Mouse (Mus musculus): ENCODE measurements at regions not wholly inside any gene's neighbourhood (a gene's known extent, or its start where the extent isn't known, plus 50 kb on each side); places are given as distances from the start of the nearest gene placed in this dataset.

- no peak for TF ChIP-seq CTCF (conservative IDR thresholded peaks at IDR 0.05; ENCODE audit: low read length)
- TF ChIP-seq NANOG (IDR thresholded peaks at IDR 0.05; ENCODE audit: borderline replicate concordance, low read length): no peak
These were observed 187.9 kb downstream of the Trim29 start for GRCm38 (mm10) chr9:43498596-43498995.
